Mouse (Mus musculus): Measurements from ENCODE around the gene Kif18b.

Gene Kif18b

GRCm38 (mm10) chr11:102880585-102881313 lies 44.2 kb downstream of the Kif18b start, which contains the start of the genes Eftud2 and Ccdc103:
Eftud2 (minus strand) TSS chr11:102880985.
Ccdc103 (plus strand) TSS chr11:102881204.
- Histone ChIP-seq H3K4me1 (replicated peaks; ENCODE audit: low read depth, low read length) (peaks cover 23% of the 10 kb centered on the region), H3K36me3 (ENCODE audit: insufficient read depth, low read length) (peaks cover 26% of the 10 kb centered on the region), H3K9me3 (ENCODE audit: low read length) (peaks cover 6% of the 10 kb centered on the region), H3K4me3 (replicated peaks; ENCODE audit: low read length) (peak within 1 kb of the TSS; percentile 95), H3K27me3 (ENCODE audit: insufficient read depth, low read length) (peaks cover 13% of the 10 kb centered on the region)
- TF ChIP-seq NANOG (IDR thresholded peaks at IDR 0.05; ENCODE audit: borderline replicate concordance, low read length) (no peak), POU5F1 (IDR thresholded peaks at IDR 0.05; ENCODE audit: borderline replicate concordance, low read length) (no peak), CTCF (conservative IDR thresholded peaks at IDR 0.05; ENCODE audit: low read length) (no peak)

GRCm38 (mm10) chr11:102879558-102879957 lies 45.4 kb downstream of the Kif18b start:
- Histone ChIP-seq H3K27me3 (ENCODE audit: insufficient read depth, low read length) (peaks cover 13% of the 10 kb centered on the region), H3K4me1 (replicated peaks; ENCODE audit: low read depth, low read length) (peaks cover 23% of the 10 kb centered on the region), H3K4me3 (replicated peaks; ENCODE audit: low read length) (peak overlapping the region; percentile 95), H3K36me3 (ENCODE audit: insufficient read depth, low read length) (peaks cover 38% of the 10 kb centered on the region), H3K9me3 (ENCODE audit: low read length) (no peaks in the 10 kb centered on the region)
- no peak for TF ChIP-seq POU5F1 (IDR thresholded peaks at IDR 0.05; ENCODE audit: borderline replicate concordance, low read length)
- TF ChIP-seq NANOG (IDR thresholded peaks at IDR 0.05; ENCODE audit: borderline replicate concordance, low read length), result no peak
- TF ChIP-seq CTCF (conservative IDR thresholded peaks at IDR 0.05; ENCODE audit: low read length), result no peak

DNA sequence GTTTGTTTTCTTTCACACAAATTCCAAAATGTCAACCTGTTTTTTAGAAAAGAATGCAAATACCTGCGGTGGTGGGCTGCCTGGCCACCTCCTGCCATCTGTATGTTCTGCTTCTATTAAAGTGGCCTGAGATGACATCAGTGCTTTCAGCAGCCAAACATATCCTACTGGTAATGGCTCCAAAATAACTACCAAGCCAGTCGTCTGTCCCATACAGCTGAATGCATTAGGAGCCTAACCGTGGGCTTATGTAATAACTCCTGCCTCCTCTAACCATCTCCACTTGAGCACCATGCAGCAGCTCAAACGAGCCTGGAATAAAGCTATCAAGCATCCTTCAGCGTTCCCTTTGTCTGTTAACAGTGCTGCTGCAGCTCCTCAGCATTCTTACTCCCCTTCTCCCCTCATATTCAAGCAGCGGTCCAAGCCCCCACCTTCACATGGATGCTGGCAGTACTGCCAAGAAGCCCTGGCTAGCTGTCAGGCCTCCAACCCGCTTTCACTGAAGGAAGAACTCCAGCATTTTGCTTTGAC lies 50.1 kb downstream of the Kif18b start:
- H3K36me3 ChIP-seq (ENCODE audit: insufficient read depth, low read length), result peaks cover 80% of the 10 kb centered on the region
- no peaks in the 10 kb centered on the region for H3K9me3 ChIP-seq (ENCODE audit: low read length)
- no peak overlapping the region for H3K4me3 ChIP-seq (replicated peaks; ENCODE audit: low read length)
- no peaks in the 10 kb centered on the region for H3K27me3 ChIP-seq (ENCODE audit: insufficient read depth, low read length)
- peaks cover 13% of the 10 kb centered on the region for H3K4me1 ChIP-seq (replicated peaks; ENCODE audit: low read depth, low read length)
- TF ChIP-seq POU5F1 (IDR thresholded peaks at IDR 0.05; ENCODE audit: borderline replicate concordance, low read length), result no peak
- no peak for TF ChIP-seq NANOG (IDR thresholded peaks at IDR 0.05; ENCODE audit: borderline replicate concordance, low read length)
- TF ChIP-seq CTCF (conservative IDR thresholded peaks at IDR 0.05; ENCODE audit: low read length), result no peak

DNA sequence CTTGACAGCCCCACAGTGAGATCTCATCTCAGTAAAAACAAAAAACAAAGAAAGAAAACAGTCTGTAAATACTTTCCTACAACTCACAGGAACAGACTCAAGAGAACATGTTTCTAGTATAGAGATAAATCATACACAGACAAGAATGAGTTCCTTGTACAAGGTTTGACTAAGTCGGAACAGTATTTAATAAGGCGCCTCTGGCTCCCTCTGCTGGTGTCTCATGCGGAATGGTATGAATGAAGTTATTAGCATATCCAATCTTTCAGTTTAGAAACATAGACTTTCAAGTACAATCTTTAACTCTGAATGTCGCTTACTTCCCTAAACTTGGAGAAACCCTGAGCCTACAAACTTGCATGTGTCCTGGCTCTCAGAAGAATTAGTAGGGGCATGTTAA lies 60.7 kb downstream of the Kif18b start:
- H3K4me1 ChIP-seq (replicated peaks; ENCODE audit: low read depth, low read length), result no peaks in the 10 kb centered on the region
- no peaks in the 10 kb centered on the region for H3K9me3 ChIP-seq (ENCODE audit: low read length)
- no peak for TF ChIP-seq POU5F1 (IDR thresholded peaks at IDR 0.05; ENCODE audit: borderline replicate concordance, low read length)
- peak; percentile 38 for TF ChIP-seq CTCF (conservative IDR thresholded peaks at IDR 0.05; ENCODE audit: low read length)
- peaks cover 98% of the 10 kb centered on the region for H3K36me3 ChIP-seq (ENCODE audit: insufficient read depth, low read length)
- H3K4me3 ChIP-seq (replicated peaks; ENCODE audit: low read length), result no peak overlapping the region
- no peaks in the 10 kb centered on the region for H3K27me3 ChIP-seq (ENCODE audit: insufficient read depth, low read length)

DNA sequence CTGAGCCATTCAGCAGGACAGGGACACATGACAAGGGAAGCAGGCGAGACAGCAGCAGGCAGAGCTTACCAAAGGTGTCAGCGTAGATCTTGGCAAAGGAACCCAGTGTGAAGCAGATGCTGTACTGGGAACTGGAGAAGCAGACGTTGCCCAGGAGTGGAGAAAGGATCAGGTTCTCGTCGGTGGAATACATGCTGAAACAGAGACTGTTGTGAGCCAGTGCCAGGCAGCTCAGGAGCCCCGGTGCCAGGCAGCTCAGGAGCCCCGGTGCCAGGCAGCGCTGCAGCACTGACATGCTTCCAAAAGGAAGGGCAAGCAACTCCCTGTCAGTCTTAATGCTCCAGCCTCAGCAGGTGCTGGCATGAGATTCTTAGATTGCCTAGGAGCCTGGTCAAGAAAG lies 65.0 kb downstream of the Kif18b start:
- no peaks in the 10 kb centered on the region for H3K27me3 ChIP-seq (ENCODE audit: insufficient read depth, low read length)
- no peaks in the 10 kb centered on the region for H3K9me3 ChIP-seq (ENCODE audit: low read length)
- H3K4me3 ChIP-seq (replicated peaks; ENCODE audit: low read length), result no peak overlapping the region
- peaks cover 99% of the 10 kb centered on the region for H3K36me3 ChIP-seq (ENCODE audit: insufficient read depth, low read length)
- TF ChIP-seq POU5F1 (IDR thresholded peaks at IDR 0.05; ENCODE audit: borderline replicate concordance, low read length) (no peak), CTCF (conservative IDR thresholded peaks at IDR 0.05; ENCODE audit: low read length) (no peak), NANOG (IDR thresholded peaks at IDR 0.05; ENCODE audit: borderline replicate concordance, low read length) (no peak)
- H3K4me1 ChIP-seq (replicated peaks; ENCODE audit: low read depth, low read length), result no peaks in the 10 kb centered on the region

GRCm38 (mm10) chr11:102858951-102859350 lies 66.0 kb downstream of the Kif18b start:
- Histone ChIP-seq H3K4me3 (replicated peaks; ENCODE audit: low read length) (no peak overlapping the region), H3K27me3 (ENCODE audit: insufficient read depth, low read length) (no peaks in the 10 kb centered on the region), H3K9me3 (ENCODE audit: low read length) (no peaks in the 10 kb centered on the region), H3K36me3 (ENCODE audit: insufficient read depth, low read length) (peaks cover 98% of the 10 kb centered on the region), H3K4me1 (replicated peaks; ENCODE audit: low read depth, low read length) (no peaks in the 10 kb centered on the region)
- TF ChIP-seq CTCF (conservative IDR thresholded peaks at IDR 0.05; ENCODE audit: low read length) (no peak), NANOG (IDR thresholded peaks at IDR 0.05; ENCODE audit: borderline replicate concordance, low read length) (no peak), POU5F1 (IDR thresholded peaks at IDR 0.05; ENCODE audit: borderline replicate concordance, low read length) (no peak)

DNA sequence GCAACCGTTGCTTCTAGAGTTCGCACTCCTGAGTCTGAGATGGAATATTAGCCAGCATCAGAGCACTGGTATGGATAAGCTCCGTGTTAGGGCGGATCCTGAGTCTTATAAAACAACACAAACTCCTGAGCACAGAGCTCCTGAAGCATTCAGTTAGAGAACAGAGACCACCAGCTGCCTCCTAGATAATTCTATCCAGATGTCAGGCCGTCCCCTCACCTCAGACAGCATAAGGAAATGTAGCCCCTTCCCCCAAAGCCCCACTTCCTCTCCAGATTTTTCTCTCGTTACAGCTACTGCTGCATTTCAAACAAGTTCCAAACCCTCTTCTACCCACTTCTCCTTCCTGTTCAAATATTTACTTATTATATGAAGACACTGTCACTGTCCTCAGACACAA lies 69.0 kb downstream of the Kif18b start:
- no peaks in the 10 kb centered on the region; the same call in 1 of the 2 replicates for H3K4me1 ChIP-seq (replicated peaks; ENCODE audit: low read depth, low read length)
- H3K4me3 ChIP-seq (replicated peaks; ENCODE audit: low read length), result no peak overlapping the region
- no peaks in the 10 kb centered on the region for H3K27me3 ChIP-seq (ENCODE audit: insufficient read depth, low read length)
- no peaks in the 10 kb centered on the region for H3K9me3 ChIP-seq (ENCODE audit: low read length)
- H3K36me3 ChIP-seq (ENCODE audit: insufficient read depth, low read length), result peaks cover 99% of the 10 kb centered on the region
- TF ChIP-seq POU5F1 (IDR thresholded peaks at IDR 0.05; ENCODE audit: borderline replicate concordance, low read length), result no peak
- no peak for TF ChIP-seq NANOG (IDR thresholded peaks at IDR 0.05; ENCODE audit: borderline replicate concordance, low read length)
- no peak for TF ChIP-seq CTCF (conservative IDR thresholded peaks at IDR 0.05; ENCODE audit: low read length)
